Mouse (Mus musculus): ENCODE measurements at regions not wholly inside any gene's neighbourhood (a gene's known extent, or its start where the extent isn't known, plus 50 kb on each side); places are given as distances from the start of the nearest gene placed in this dataset.
A peak's percentile ranks its signal among the peaks of the same experiment; 100 is the strongest.

- TF ChIP-seq CTCF (IDR thresholded peaks at IDR 0.05; ENCODE audit: low read depth) (peak; percentile 21; the same call in 1 of the 2 replicates), EP300 (optimal IDR thresholded peaks at IDR 0.05) (no peak)
Measured at GRCm38 (mm10) chr6:66114366-66114765, 162.0 kb downstream of the 4930544G11Rik start.

Data from stomach, postnatal 0 days (tissue).